Mouse (Mus musculus): ENCODE results near the gene Hjurp. TPM values are rescaled to one million over a fixed set of nuclear protein-coding genes. Genes with fewer than 3 reads are reported as not detected.
"Not testable (repeated sequence)": the region's sequence is repeated elsewhere in the genome, so short reads cannot be mapped to it uniquely, and the experiment has no call there.

Hjurp gene
- total and polyA plus RNA-seq, 3 experiments = 67.6 to 80.8 (median 69.8) TPM

- dilution Hi-C loops (cut with MboI; ENCODE audit: extremely low pct_ligation_motif_present, extremely low pct_unique_long_range_greater_than_20kb, low sequenced_read_pairs) = no loop called here
- peaks cover 57% of the 10 kb centered on the region for H3K9me3 ChIP-seq (replicated peaks; ENCODE audit: low read length)
- no peaks in the 10 kb centered on the region for H3K27me3 ChIP-seq (replicated peaks)
- no peaks in the 10 kb centered on the region for H3K36me3 ChIP-seq (replicated peaks in 1 of 2; ENCODE audit: control insufficient read depth in 1 of 2, insufficient read depth in 1 of 2, low read length in 1 of 2)
- TF ChIP-seq POLR2A (IDR thresholded peaks at IDR 0.05; ENCODE audit: low read depth, low read length) (no peak), GABPA (IDR thresholded peaks at IDR 0.05; ENCODE audit: insufficient replicate concordance, low read depth, low read length) (no peak), KAT2A (IDR thresholded peaks at IDR 0.05; ENCODE audit: insufficient replicate concordance, low read length) (0 out of 2 replicates have a peak, but pooled peaks have one; percentile 24), CHD2 (IDR thresholded peaks at IDR 0.05; ENCODE audit: low read length) (no peak), MEF2A (IDR thresholded peaks at IDR 0.05; ENCODE audit: borderline replicate concordance, low read depth, low read length) (no peak), ZC3H11A (IDR thresholded peaks at IDR 0.05; ENCODE audit: low read depth, low read length) (no peak), MXI1 (IDR thresholded peaks at IDR 0.05; ENCODE audit: low read depth, low read length) (no peak)
- in situ Hi-C loops (cut with MboI; ENCODE audit: low pct_ligation_motif_present, low pct_unique_long_range_greater_than_20kb, low sequenced_read_pairs) = no loop called here
- H3K4me2 ChIP-seq (ENCODE audit: insufficient read depth, low read depth, poor library complexity, severe bottlenecking) = no peak overlapping the region
- H3K79me2 ChIP-seq (replicated peaks; ENCODE audit: control insufficient read depth, extremely low read depth, insufficient read depth, poor library complexity, severe bottlenecking) = no peaks in the 10 kb centered on the region
- H3K9ac ChIP-seq (ENCODE audit: insufficient read depth, low read depth) = no peak overlapping the region
- no peak overlapping the region for H3K27ac ChIP-seq (ENCODE audit: insufficient read depth, low read depth)
- DNase-seq (ENCODE audit: extremely low read depth) = no peak
- H3K4me1 ChIP-seq (ENCODE audit: control insufficient read depth in 1 of 2, insufficient read depth in 2 of 2) = 0 out of 4 replicates have a peak, but pooled peaks cover 0 to 3% of the 10 kb centered on the region in 2 experiments
- H3K4me3 ChIP-seq (replicated peaks in 1 of 3; ENCODE audit: low read depth in 2 of 3, low read length in 2 of 3, poor library complexity in 1 of 3) = no peak overlapping the region
These were observed 51.7 kb downstream of the Hjurp start for GRCm38 (mm10) chr1:88225741-88226140.

- DNase-seq (ENCODE audit: extremely low read depth); H3K27ac ChIP-seq (ENCODE audit: insufficient read depth, low read depth); H3K4me1 ChIP-seq (ENCODE audit: control insufficient read depth in 1 of 2, insufficient read depth in 2 of 2); H3K27me3 ChIP-seq (replicated peaks); in situ Hi-C loops (cut with MboI; ENCODE audit: low pct_ligation_motif_present, low pct_unique_long_range_greater_than_20kb, low sequenced_read_pairs); H3K9ac ChIP-seq (ENCODE audit: insufficient read depth, low read depth); H3K36me3 ChIP-seq (replicated peaks in 1 of 2; ENCODE audit: control insufficient read depth in 1 of 2, insufficient read depth in 1 of 2, low read length in 1 of 2); H3K4me3 ChIP-seq (replicated peaks in 1 of 3; ENCODE audit: low read depth in 2 of 3, low read length in 2 of 3, poor library complexity in 1 of 3); H3K4me2 ChIP-seq (ENCODE audit: insufficient read depth, low read depth, poor library complexity, severe bottlenecking); dilution Hi-C loops (cut with MboI; ENCODE audit: extremely low pct_ligation_motif_present, extremely low pct_unique_long_range_greater_than_20kb, low sequenced_read_pairs); H3K79me2 ChIP-seq (replicated peaks; ENCODE audit: control insufficient read depth, extremely low read depth, insufficient read depth, poor library complexity, severe bottlenecking): not testable (repeated sequence)
- H3K9me3 ChIP-seq (replicated peaks; ENCODE audit: low read length) = peaks cover 57% of the 10 kb centered on the region
These were observed 52.1 kb downstream of the Hjurp start for GRCm38 (mm10) chr1:88225301-88225700.

- dilution Hi-C loops (cut with MboI; ENCODE audit: extremely low pct_ligation_motif_present, extremely low pct_unique_long_range_greater_than_20kb, low sequenced_read_pairs) = no loop called here
These were observed 53.2 kb downstream of the Hjurp start for GRCm38 (mm10) chr1:88224029-88224776.

More at GRCm38 (mm10) chr1:88224029-88224776, 53.2 kb downstream of the Hjurp start:
- Histone ChIP-seq H3K79me2 (replicated peaks; ENCODE audit: control insufficient read depth, extremely low read depth, insufficient read depth, poor library complexity, severe bottlenecking) (no peaks in the 10 kb centered on the region), H3K9me3 (replicated peaks; ENCODE audit: low read length) (peaks cover 53% of the 10 kb centered on the region), H3K4me2 (ENCODE audit: insufficient read depth, low read depth, poor library complexity, severe bottlenecking) (no peak overlapping the region), H3K36me3 (replicated peaks in 1 of 2; ENCODE audit: control insufficient read depth in 1 of 2, insufficient read depth in 1 of 2, low read length in 1 of 2) (no peaks in the 10 kb centered on the region), H3K4me3 (replicated peaks in 1 of 3; ENCODE audit: low read depth in 2 of 3, low read length in 2 of 3, poor library complexity in 1 of 3) (no peak overlapping the region), H3K27ac (ENCODE audit: insufficient read depth, low read depth) (no peak overlapping the region), H3K27me3 (replicated peaks) (no peaks in the 10 kb centered on the region), H3K9ac (ENCODE audit: insufficient read depth, low read depth) (no peak overlapping the region), H3K4me1 (ENCODE audit: control insufficient read depth in 1 of 2, insufficient read depth in 2 of 2) (0 out of 4 replicates have a peak, but pooled peaks cover 0 to 3% of the 10 kb centered on the region in 2 experiments)
- TF ChIP-seq EP300 (IDR thresholded peaks at IDR 0.05; ENCODE audit: low read length) (no peak), SMC3 (IDR thresholded peaks at IDR 0.05; ENCODE audit: low read depth, low read length) (no peak), ZMIZ1 (IDR thresholded peaks at IDR 0.05; ENCODE audit: low read depth, low read length) (no peak), MAX (IDR thresholded peaks at IDR 0.05; ENCODE audit: low read length) (no peak), E2F4 (IDR thresholded peaks at IDR 0.05; ENCODE audit: insufficient replicate concordance, low read depth, low read length) (no peak), PAX5 (IDR thresholded peaks at IDR 0.05; ENCODE audit: low read length) (no peak), CTCF (conservative IDR thresholded peaks at IDR 0.05 in 1 of 2, IDR thresholded peaks at IDR 0.05 in 1 of 2; ENCODE audit: low read depth in 2 of 2, low read length in 2 of 2) (no peak), ETS1 (conservative IDR thresholded peaks at IDR 0.05; ENCODE audit: low read depth, low read length) (no peak), MAZ (IDR thresholded peaks at IDR 0.05; ENCODE audit: low read depth, low read length) (no peak)
- no peak for DNase-seq (ENCODE audit: extremely low read depth)
- in situ Hi-C loops (cut with MboI; ENCODE audit: low pct_ligation_motif_present, low pct_unique_long_range_greater_than_20kb, low sequenced_read_pairs) = no loop called here
